Mouse (Mus musculus) bone marrow, adult 2 months (tissue): Measurements from ENCODE around the gene Ppp2r1b. TPM values are rescaled to one million over a fixed set of nuclear protein-coding genes. Genes with fewer than 3 reads are reported as not detected.

Experiments used
- H3K27ac ChIP-seq: fragments of 200-500 bp; 2 replicates; pipeline ENCODE4 v1.5.1; 2012; ENCODE audit warnings: low read depth, mild to moderate bottlenecking, control low read depth, inconsistent platforms, low read length; ENCODE audit not compliant: control insufficient read depth, poor library complexity, insufficient read depth
- H3K4me1 ChIP-seq: fragments of 200-500 bp; 2 replicates; pipeline ENCODE4 v1.6.1; 2011; ENCODE audit warnings: low read length; ENCODE audit not compliant: control insufficient read depth, insufficient read depth
- H3K4me3 ChIP-seq: fragments of 200-500 bp; replicated peaks from 2 replicates; pipeline ENCODE3; 2011; ENCODE audit warnings: mild to moderate bottlenecking, low read depth, low read length, control low read depth; ENCODE audit not compliant: control insufficient read depth
- CTCF ChIP-seq: fragments of 200-500 bp; IDR thresholded peaks from 2 replicates; pipeline ENCODE4 v1.5.1; 2011; ENCODE audit warnings: low read length, control low read depth; ENCODE audit not compliant: control insufficient read depth, insufficient read depth
- POLR2A ChIP-seq: fragments of 200-500 bp; IDR thresholded peaks from 2 replicates; pipeline ENCODE4 v1.6.1; 2011; ENCODE audit warnings: low read depth, mild to moderate bottlenecking, control low read depth, low read length, borderline replicate concordance; ENCODE audit not compliant: control insufficient read depth
- WGBS: fragments of 180-500 bp; shearing (Covaris S2); methylation state at CpG from one replicate; pipeline ENCODE4 v1.1.7; 2018; 5-methylcytosine and 5-hydroxymethylcytosine counted together
- polyA plus RNA-seq: library from polyadenylated mRNA; stranded (reverse); fragments of >200 nt; gene quantifications from 2 replicates; pipeline ENCODE4 v1.2.4, GENCODE M21; 2011; ENCODE audit warnings: low replicate concordance; ENCODE audit not compliant: missing spikeins, insufficient read depth, insufficient read length

The Ppp2r1b gene
- polyA plus RNA-seq = 18.1 and 29.1 TPM in 2 replicates

- TF ChIP-seq CTCF (no peak), POLR2A (no peak)
- Histone ChIP-seq H3K4me1 (peaks cover 5% of the 10 kb centered on the region), H3K4me3 (no peak within 1 kb of the TSS), H3K27ac (no peak within 1 kb of the TSS)
- WGBS = 95% methylated on average over 3 of the region's 3 CpGs
These were observed at the start of gene Ppp2r1b for GRCm38 (mm10) chr9:50845081-50845480. Gene Ppp2r1b, plus strand, starts transcription at chr9:50845301.

DNA sequence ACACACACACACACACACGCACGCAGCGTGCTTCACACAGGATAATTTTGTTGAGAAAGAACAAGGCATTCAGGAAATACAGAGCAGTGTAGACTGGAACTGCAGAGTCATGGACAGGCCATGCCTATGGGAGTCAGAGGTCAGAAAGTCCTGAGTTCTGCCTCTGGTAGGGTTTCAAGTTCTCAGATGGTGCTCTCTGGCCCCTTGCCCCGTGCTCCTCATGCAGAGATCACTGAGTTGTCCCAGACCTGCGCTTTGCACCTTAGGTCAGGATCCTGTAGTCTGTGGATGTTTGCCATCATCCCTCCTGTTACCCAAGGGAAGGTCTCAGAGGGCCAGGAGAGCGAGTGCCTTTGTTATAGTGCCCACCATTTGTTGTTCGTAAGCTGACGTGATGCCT, 48.3 kb upstream of the Ppp2r1b start:
- H3K27ac ChIP-seq = no peak overlapping the region
- WGBS = 96% methylated on average over 8 of the region's 8 CpGs
- TF ChIP-seq CTCF (no peak), POLR2A (no peak)

GRCm38 (mm10) chr9:50797641-50798040, 47.5 kb upstream of the Ppp2r1b start:
- WGBS = 88% methylated on average over 7 of the region's 7 CpGs
- Histone ChIP-seq H3K4me1 (no peaks in the 10 kb centered on the region; the same call in 1 of the 2 replicates), H3K27ac (no peak overlapping the region), H3K4me3 (no peak overlapping the region)
- TF ChIP-seq CTCF = no peak
- no peak for TF ChIP-seq POLR2A

More for the DNA sequence above, 48.3 kb upstream of the Ppp2r1b start:
- no peaks in the 10 kb centered on the region; the same call in 1 of the 2 replicates for H3K4me1 ChIP-seq
- no peak overlapping the region for H3K4me3 ChIP-seq

GRCm38 (mm10) chr9:50798368-50798767, 46.7 kb upstream of the Ppp2r1b start:
- Histone ChIP-seq H3K4me1 (peaks cover 2% of the 10 kb centered on the region; the same call in 1 of the 2 replicates), H3K27ac (no peak overlapping the region), H3K4me3 (no peak overlapping the region)
- TF ChIP-seq POLR2A (no peak), CTCF (no peak)
- 50% methylated on average over 5 of the region's 5 CpGs for WGBS

DNA sequence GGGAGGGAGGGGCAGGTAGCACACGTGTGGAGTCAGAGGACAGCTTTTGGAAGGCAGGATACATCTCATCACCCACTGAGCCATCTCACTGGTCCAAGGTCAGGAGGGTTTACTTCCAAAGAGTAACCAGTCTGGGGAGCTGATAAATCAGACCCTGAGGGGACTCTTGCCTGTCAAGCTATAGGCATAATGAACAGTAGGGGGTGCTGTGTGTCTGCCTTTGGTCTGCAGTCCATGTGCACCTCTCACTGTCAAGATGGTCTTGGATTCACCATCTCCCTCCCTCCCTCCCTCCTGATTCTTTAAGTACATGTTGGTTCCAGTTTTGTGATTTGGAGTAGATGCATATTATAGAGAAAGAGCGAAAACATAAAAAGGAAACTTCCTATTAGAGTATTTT, 44.1 kb upstream of the Ppp2r1b start:
- WGBS = 80% methylated on average over 2 of the region's 2 CpGs
- TF ChIP-seq CTCF = peak; percentile 88
- no peak for TF ChIP-seq POLR2A
- H3K27ac ChIP-seq = no peak overlapping the region
- no peak overlapping the region for H3K4me3 ChIP-seq
- H3K4me1 ChIP-seq = peaks cover 5% of the 10 kb centered on the region; the same call in 1 of the 2 replicates

- TF ChIP-seq POLR2A = peak; percentile 87; the same call in 1 of the 2 replicates
- TF ChIP-seq CTCF = no peak
- peaks cover 5% of the 10 kb centered on the region; the same call in 1 of the 2 replicates for H3K4me1 ChIP-seq
- WGBS = 64% methylated on average over 7 of the region's 7 CpGs
- no peak overlapping the region for H3K4me3 ChIP-seq
- H3K27ac ChIP-seq = peak overlapping the region; percentile 86
These were observed 41.9 kb upstream of the Ppp2r1b start for GRCm38 (mm10) chr9:50803055-50803671.

DNA sequence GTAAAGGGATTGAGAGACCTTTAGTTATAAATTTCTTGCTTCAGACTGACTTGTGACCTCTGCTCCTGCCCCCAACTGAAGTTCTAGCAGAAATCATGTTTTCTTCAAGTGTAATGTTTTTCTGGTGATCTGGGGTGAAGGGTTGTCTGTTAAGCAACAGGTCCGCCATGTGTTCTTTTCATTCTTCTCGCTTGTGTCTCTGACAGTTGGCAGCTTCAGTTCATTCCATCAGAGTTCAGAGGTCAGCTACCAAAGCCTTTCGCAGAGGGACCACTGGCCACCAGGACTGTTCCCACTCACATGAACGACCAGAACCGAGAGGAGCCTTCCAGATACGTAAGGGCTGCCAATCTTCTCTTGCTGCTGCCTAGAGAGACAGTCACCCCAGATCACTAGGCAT, 36.6 kb upstream of the Ppp2r1b start:
- Histone ChIP-seq H3K4me3 (no peak overlapping the region), H3K27ac (no peak overlapping the region), H3K4me1 (peaks cover 5% of the 10 kb centered on the region; the same call in 1 of the 2 replicates)
- 94% methylated on average over 6 of the region's 6 CpGs for WGBS
- TF ChIP-seq POLR2A (no peak), CTCF (no peak)

- Histone ChIP-seq H3K27ac (no peak overlapping the region), H3K4me1 (peaks cover 5% of the 10 kb centered on the region; the same call in 1 of the 2 replicates), H3K4me3 (no peak overlapping the region)
- 94% methylated on average over 13 of the region's 13 CpGs for WGBS
- no peak for TF ChIP-seq CTCF
- no peak for TF ChIP-seq POLR2A
These were observed 36.0 kb upstream of the Ppp2r1b start for GRCm38 (mm10) chr9:50809146-50809545.

- Histone ChIP-seq H3K4me1 (peaks cover 6% of the 10 kb centered on the region; the same call in 1 of the 2 replicates), H3K4me3 (no peak overlapping the region), H3K27ac (peak overlapping the region; percentile 72; the same call in 1 of the 2 replicates)
- TF ChIP-seq POLR2A (no peak), CTCF (no peak)
- WGBS = 58% methylated on average over 7 of the region's 7 CpGs
These were observed 33.9 kb upstream of the Ppp2r1b start for GRCm38 (mm10) chr9:50811187-50811586.
